Mouse (Mus musculus) heart, embryonic 14.5 days (tissue): Measurements from ENCODE around the gene Rangap1. TPM values are rescaled to one million over a fixed set of nuclear protein-coding genes. Genes with fewer than 3 reads are reported as not detected.
"Not testable (repeated sequence)": the region's sequence is repeated elsewhere in the genome, so short reads cannot be mapped to it uniquely, and the experiment has no call there.

Source experiments
- ATAC-seq: fragments of 200-750 bp; cut with Nextera tagmentation; 2 replicates; pipeline ENCODE4 v1.8.0; 2017; ENCODE audit warnings: low read depth, moderate TSS enrichment; ENCODE audit not compliant: insufficient number of reproducible peaks, insufficient read depth, low FRiP score
- H3K27ac ChIP-seq, 2 experiments: fragments of 200-500 bp in 1 of 2; fragments of 300-500 bp in 1 of 2; sonication (generic) in 1 of 2; replicated peaks in 1 of 2; 2 replicates each; pipeline ENCODE4 v1.5.1; 2012 to 2014; ENCODE audit warnings: low read depth in 2 of 2, low read length in 2 of 2, control low read depth in 1 of 2, mild to moderate bottlenecking in 1 of 2, mixed read lengths in 1 of 2; ENCODE audit not compliant: control insufficient read depth in 1 of 2, insufficient read depth in 1 of 2
- H3K27me3 ChIP-seq: fragments of 300-500 bp; sonication (generic); 2 replicates; pipeline ENCODE4 v1.6.1; 2014; ENCODE audit warnings: mild to moderate bottlenecking, low read length, control low read depth; ENCODE audit not compliant: control insufficient read depth, insufficient read depth
- H3K36me3 ChIP-seq: fragments of 300-500 bp; sonication (generic); 2 replicates; pipeline ENCODE4 v1.6.1; 2014; ENCODE audit warnings: mild to moderate bottlenecking, control low read depth, low read length, mixed read lengths; ENCODE audit not compliant: control insufficient read depth, insufficient read depth
- H3K4me1 ChIP-seq, 2 experiments: fragments of 200-500 bp in 1 of 2; fragments of 300-500 bp in 1 of 2; sonication (generic) in 1 of 2; 2 replicates each; pipeline ENCODE4 v1.6.1; 2012 to 2014; ENCODE audit warnings: low read length in 2 of 2, control low read depth in 1 of 2, mixed read lengths in 1 of 2; ENCODE audit not compliant: control insufficient read depth in 2 of 2, insufficient read depth in 2 of 2
- H3K4me2 ChIP-seq: fragments of 300-500 bp; sonication (generic); 2 replicates; pipeline ENCODE4 v1.6.1; 2014; ENCODE audit warnings: mild to moderate bottlenecking, low read length
- H3K4me3 ChIP-seq, 2 experiments: fragments of 200-500 bp in 1 of 2; fragments of 300-500 bp in 1 of 2; sonication (generic) in 1 of 2; 2 replicates each; pipeline ENCODE4 v1.5.1; 2012 to 2014; ENCODE audit warnings: low read length in 2 of 2, mild to moderate bottlenecking in 2 of 2, control low read depth in 1 of 2, low read depth in 1 of 2, moderate library complexity in 1 of 2; ENCODE audit not compliant: control insufficient read depth in 1 of 2, insufficient read depth in 1 of 2
- H3K9ac ChIP-seq: fragments of 300-500 bp; sonication (generic); 2 replicates; pipeline ENCODE4 v1.6.1; 2014; ENCODE audit warnings: mild to moderate bottlenecking, low read length
- H3K9me3 ChIP-seq: fragments of 300-500 bp; sonication (generic); 2 replicates; pipeline ENCODE4 v1.6.1; 2016; ENCODE audit warnings: low read length, control low read depth; ENCODE audit not compliant: control insufficient read depth
- WGBS: fragments of 180-500 bp; shearing (Covaris S2); extraction: QIAGEN DNeasy Blood & Tissue Kit; methylation state at CpG from one replicate; pipeline ENCODE4 v1.1.7; 2014; 5-methylcytosine and 5-hydroxymethylcytosine counted together
- polyA plus RNA-seq: library from polyadenylated mRNA; unstranded; fragments of >200 nt; fragmentation: Nextera tagmentation; extraction: Ambion mirVana; gene quantifications from 2 replicates; pipeline ENCODE4 v1.2.1, GENCODE M21; 2014

Gene Rangap1
- polyA plus RNA-seq, 1 experiment from 2014 or later, result 75.3 TPM

DNA sequence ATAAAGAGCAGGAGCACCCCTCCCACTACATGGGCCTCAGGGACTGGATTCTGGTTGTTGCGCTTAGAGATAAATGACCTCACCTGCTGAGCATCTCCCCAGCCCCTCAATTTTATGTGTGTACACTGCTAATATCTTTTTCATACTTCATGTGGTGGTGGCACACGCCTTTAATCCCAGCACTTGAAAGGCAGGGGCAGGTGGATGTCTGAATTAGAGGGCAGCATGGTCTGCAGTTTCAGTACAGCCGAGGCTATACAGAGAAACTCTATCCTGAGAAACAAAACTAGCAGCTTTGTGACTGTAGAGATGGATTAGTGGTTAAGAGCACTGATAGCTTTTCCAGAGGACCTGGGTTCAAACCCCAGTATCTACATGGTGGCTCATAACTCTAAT, 42.2 kb downstream of the Rangap1 start:
- H3K9me3 ChIP-seq, result no peaks in the 10 kb centered on the region
- no peak overlapping the region for H3K9ac ChIP-seq
- peaks cover 53% of the 10 kb centered on the region for H3K36me3 ChIP-seq
- no peak for ATAC-seq
- H3K4me2 ChIP-seq, result no peak overlapping the region
- 74% methylated on average over 3 of the region's 3 CpGs for WGBS
- H3K4me3 ChIP-seq, result no peak overlapping the region
- no peak overlapping the region for H3K27ac ChIP-seq
- no peaks in the 10 kb centered on the region for H3K4me1 ChIP-seq
- no peaks in the 10 kb centered on the region for H3K27me3 ChIP-seq

GRCm38 (mm10) chr15:81702306-81703093, 42.8 kb downstream of the Rangap1 start:
- no peaks in the 10 kb centered on the region for H3K9me3 ChIP-seq
- H3K36me3 ChIP-seq, result peaks cover 47% of the 10 kb centered on the region
- no peaks in the 10 kb centered on the region for H3K27me3 ChIP-seq
- no peak for ATAC-seq
- H3K4me3 ChIP-seq, result no peak overlapping the region
- no peak overlapping the region for H3K9ac ChIP-seq
- H3K4me1 ChIP-seq, result no peaks in the 10 kb centered on the region
- H3K4me2 ChIP-seq, result no peak overlapping the region
- WGBS, result 86% methylated on average over 13 of the region's 13 CpGs
- H3K27ac ChIP-seq, result no peak overlapping the region

DNA sequence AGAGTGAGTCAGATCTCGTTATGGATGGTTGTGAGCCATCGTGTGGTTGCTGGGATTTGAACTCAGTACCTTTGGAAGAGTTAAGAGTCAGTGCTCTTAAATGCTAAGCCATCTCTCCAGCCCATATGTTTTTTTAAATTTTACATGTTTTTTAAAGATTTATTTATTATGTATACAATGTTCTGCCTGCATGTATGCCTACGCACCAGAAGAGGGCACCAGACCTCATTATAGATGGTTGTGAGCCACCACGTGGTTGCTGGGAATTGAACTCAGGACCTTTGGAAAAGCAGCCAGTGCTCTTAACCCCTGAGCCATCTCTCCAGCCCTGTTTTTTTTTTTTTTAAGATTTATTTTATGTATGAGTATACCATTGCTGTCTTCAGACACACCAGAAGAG, 44.0 kb downstream of the Rangap1 start:
- not testable (repeated sequence) for H3K4me1 ChIP-seq, H3K9me3 ChIP-seq, H3K4me2 ChIP-seq, H3K9ac ChIP-seq, ATAC-seq, H3K27ac ChIP-seq, H3K27me3 ChIP-seq, H3K4me3 ChIP-seq
- WGBS, result 81% methylated on average over 4 of the region's 4 CpGs
- H3K36me3 ChIP-seq, result peaks cover 36% of the 10 kb centered on the region

GRCm38 (mm10) chr15:81700601-81701000, 44.7 kb downstream of the Rangap1 start:
- Histone ChIP-seq H3K4me2 (no peak overlapping the region), H3K27ac (no peak overlapping the region), H3K9me3 (no peaks in the 10 kb centered on the region), H3K36me3 (peaks cover 28% of the 10 kb centered on the region), H3K4me3 (no peak overlapping the region), H3K27me3 (peaks cover 8% of the 10 kb centered on the region), H3K9ac (no peak overlapping the region), H3K4me1 (no peaks in the 10 kb centered on the region)
- WGBS, result 52% methylated on average over 8 of the region's 8 CpGs
- no peak for ATAC-seq

- Histone ChIP-seq H3K9me3 (no peaks in the 10 kb centered on the region), H3K4me1 (no peaks in the 10 kb centered on the region), H3K4me3 (no peak overlapping the region), H3K27me3 (peaks cover 12% of the 10 kb centered on the region), H3K36me3 (peaks cover 24% of the 10 kb centered on the region), H3K4me2 (no peak overlapping the region), H3K27ac (no peak overlapping the region), H3K9ac (no peak overlapping the region)
- no peak for ATAC-seq
- WGBS, result 66% methylated on average over 2 of the region's 2 CpGs
These were observed 45.2 kb downstream of the Rangap1 start for GRCm38 (mm10) chr15:81700161-81700560.

- peaks cover 8% of the 10 kb centered on the region for H3K36me3 ChIP-seq
- no peak overlapping the region for H3K4me3 ChIP-seq
- no peak overlapping the region for H3K27ac ChIP-seq
- H3K9me3 ChIP-seq, result no peaks in the 10 kb centered on the region
- no peak overlapping the region for H3K9ac ChIP-seq
- H3K4me2 ChIP-seq, result no peak overlapping the region
- H3K27me3 ChIP-seq, result peaks cover 24% of the 10 kb centered on the region
- peaks cover under 1 to 5% of the 10 kb centered on the region in 2 experiments; a peak in 3 of 4 replicates for H3K4me1 ChIP-seq
- 62% methylated on average over 2 of the region's 2 CpGs for WGBS
- ATAC-seq, result no peak
These were observed 46.8 kb downstream of the Rangap1 start for GRCm38 (mm10) chr15:81698532-81698931.

GRCm38 (mm10) chr15:81697847-81698246, 47.5 kb downstream of the Rangap1 start:
- WGBS, result 47% methylated on average over 3 of the region's 3 CpGs
- Histone ChIP-seq H3K27ac (no peak overlapping the region), H3K4me2 (no peak overlapping the region), H3K4me1 (peaks cover 2 to 9% of the 10 kb centered on the region in 2 experiments; a peak in 3 of 4 replicates), H3K27me3 (peaks cover 30% of the 10 kb centered on the region), H3K4me3 (no peak overlapping the region), H3K9ac (no peak overlapping the region), H3K36me3 (peaks cover under 1% of the 10 kb centered on the region), H3K9me3 (no peaks in the 10 kb centered on the region)
- ATAC-seq, result no peak

- H3K36me3 ChIP-seq, result no peaks in the 10 kb centered on the region
These were observed 48.2 kb downstream of the Rangap1 start, which contains the start of gene Chadl for GRCm38 (mm10) chr15:81697175-81697574. Chadl (minus strand) TSS chr15:81697287.

More at GRCm38 (mm10) chr15:81697175-81697574, 48.2 kb downstream of the Rangap1 start, which contains the start of gene Chadl:
- H3K27me3 ChIP-seq, result peaks cover 37% of the 10 kb centered on the region
- H3K9ac ChIP-seq, result no peak within 1 kb of the TSS
- H3K4me1 ChIP-seq, result peaks cover 2 to 9% of the 10 kb centered on the region in 2 experiments; a peak in 3 of 4 replicates
- 55% methylated on average over 7 of the region's 7 CpGs for WGBS
- H3K27ac ChIP-seq, result no peak within 1 kb of the TSS
- no peaks in the 10 kb centered on the region for H3K9me3 ChIP-seq
- H3K4me3 ChIP-seq, result no peak within 1 kb of the TSS
- no peak within 1 kb of the TSS for H3K4me2 ChIP-seq
- ATAC-seq, result no peak
